Mouse (Mus musculus) granulocyte monocyte progenitor cell, adult 5-6 weeks (primary cell): ENCODE data around the gene Fmo1. TPM values are rescaled to one million over a fixed set of nuclear protein-coding genes. Genes with fewer than 3 reads are reported as not detected.

Experiments
- ATAC-seq: replicated peaks from 2 replicates; pipeline ENCODE4 v1.8.0; 2016; ENCODE audit warnings: mild to moderate bottlenecking, moderate TSS enrichment, inconsistent platforms; ENCODE audit not compliant: poor library complexity, severe bottlenecking
- total RNA-seq, 2 experiments: library from RNA; stranded (forward) in 1 of 2; stranded (reverse) in 1 of 2; fragments of 200-712, 200-1000 nt in 1 of 2; fragments of >200 nt in 1 of 2; fragmentation: Nextera tagmentation in 1 of 2; gene quantifications; 2 replicates each; pipeline ENCODE4 v1.2.3; 2014 to 2017

The Fmo1 gene
- total RNA-seq (2014; fragmentation: Nextera tagmentation) (not detected in 2 replicates), total RNA-seq (2017) (0.10 TPM in 1 of 2 replicates, not detected in the other)

DNA sequence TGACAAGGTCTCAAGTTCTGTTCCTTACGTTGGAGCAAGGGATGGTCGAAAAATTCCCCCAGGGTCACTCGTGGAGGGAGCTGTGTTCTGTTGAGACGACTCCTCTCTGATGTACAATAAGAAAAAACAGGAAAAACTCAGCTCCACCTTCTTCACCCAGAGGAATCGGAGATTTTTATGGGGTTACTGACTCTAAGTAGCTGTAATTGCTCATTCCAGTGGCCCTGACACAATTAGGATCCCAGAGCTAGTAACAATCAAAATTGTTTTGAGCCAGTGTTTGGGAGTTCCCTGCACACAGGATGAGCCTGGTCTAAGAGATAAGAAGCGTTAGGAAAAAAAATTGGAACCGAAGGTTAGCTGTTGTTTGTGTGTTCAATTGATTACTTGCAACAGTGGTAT is at the start of gene Fmo1:
Fmo1 (minus strand) TSS at position 331 of the 402 bp plus-strand sequence.
- no peak for ATAC-seq

DNA sequence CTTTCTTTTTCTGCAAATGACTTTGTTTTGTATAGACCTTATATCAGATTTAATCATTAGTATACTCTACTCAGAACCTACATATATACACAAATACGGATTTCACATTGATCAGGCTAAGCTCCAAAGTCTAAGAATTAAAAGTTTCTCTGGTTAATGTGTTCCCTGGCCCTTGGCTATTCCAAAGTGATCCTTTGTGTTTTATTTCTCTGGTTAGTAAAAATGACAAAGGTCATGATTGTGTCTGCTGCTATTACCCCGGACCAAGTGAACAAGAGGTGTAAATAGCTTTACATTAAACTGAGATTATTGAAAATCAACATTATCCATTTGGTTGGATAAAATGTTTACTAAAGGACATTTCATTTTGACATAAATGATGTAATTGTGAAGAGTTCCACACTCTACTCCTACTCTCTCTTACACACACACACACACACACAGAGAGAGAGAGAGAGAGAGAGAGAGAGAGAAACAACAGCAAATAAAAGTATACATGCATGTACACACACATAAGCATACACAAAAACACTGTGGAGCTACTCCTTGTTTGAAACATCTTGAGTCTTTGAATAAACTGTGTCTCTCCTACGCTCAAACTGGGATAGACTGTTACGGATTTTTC is 48.6 kb upstream of the Fmo1 start:
- no peak for ATAC-seq

GRCm38 (mm10) chr1:162912085-162912484 is 45.7 kb upstream of the Fmo1 start:
- no peak for ATAC-seq

- no peak for ATAC-seq
These were observed 35.5 kb upstream of the Fmo1 start for GRCm38 (mm10) chr1:162901879-162902278.

DNA sequence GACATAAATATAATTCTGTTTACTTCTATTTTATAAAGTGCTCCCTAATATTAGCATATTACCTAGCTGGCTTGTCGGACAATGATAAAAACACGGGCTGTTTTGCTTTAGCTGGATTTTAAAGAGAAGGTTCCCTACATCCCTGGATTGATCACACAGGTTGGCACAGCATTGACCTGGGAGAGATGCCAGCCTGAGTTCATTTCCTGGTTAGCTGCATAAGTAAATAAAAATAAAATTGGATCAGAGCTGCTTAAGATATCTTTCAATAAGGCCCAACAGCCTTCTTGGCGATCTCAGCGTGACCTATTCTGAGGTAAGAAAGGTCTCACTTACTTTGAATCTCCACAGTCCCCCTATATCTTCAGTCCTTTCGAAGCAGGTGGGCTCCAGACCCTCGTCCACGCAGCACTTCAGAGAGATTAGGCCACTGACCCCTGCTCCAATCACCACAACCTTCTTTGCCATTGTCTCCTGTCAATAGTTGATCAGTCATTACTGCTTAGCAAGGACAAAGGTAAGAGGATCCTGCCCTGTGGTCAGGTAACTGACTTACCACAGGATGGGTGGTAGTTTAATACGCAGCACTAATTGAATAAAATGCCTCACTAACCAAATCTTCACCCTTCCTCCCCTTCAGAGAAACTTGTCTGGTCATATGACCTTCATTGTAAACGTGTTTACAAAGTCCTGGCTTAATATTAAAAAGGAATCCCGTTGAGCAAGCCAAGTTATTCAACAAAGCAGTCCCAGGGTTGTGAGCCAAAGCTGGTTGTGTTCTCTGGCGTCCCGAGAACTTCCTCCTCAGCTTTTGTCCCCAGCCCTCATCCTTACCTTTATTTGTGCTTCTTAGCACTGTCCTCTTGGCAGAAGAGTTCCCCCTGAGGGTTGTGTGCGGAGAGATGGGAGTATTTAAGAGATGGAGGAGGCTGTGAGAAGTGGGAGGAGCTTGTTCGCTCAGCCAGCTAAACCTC is 31.7 kb upstream of the Fmo1 start, which contains the start of gene Fmo2:
Fmo2 (minus strand) TSS at position 889 of the 974 bp plus-strand sequence.
- no peak for ATAC-seq

DNA sequence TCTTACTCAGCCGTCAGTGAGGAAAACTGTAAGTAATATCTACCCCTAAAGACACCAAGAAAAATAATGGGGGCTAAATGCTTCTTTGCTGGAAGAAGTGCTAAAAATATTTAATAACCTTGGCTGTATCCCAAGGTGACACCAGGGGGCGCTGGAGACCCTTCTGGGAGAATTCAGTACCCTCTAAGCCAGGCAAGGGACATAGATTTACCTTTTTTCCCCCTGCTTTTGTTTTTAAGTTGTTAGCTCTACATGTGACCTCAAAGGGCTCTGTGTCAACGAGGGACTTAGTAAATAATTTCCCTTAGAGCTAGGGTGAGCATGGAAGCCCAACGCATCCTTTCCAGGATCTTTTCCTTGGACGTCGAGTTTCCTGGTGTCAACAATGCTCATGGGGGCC is 29.5 kb upstream of the Fmo1 start:
- ATAC-seq = peak; percentile 74

DNA sequence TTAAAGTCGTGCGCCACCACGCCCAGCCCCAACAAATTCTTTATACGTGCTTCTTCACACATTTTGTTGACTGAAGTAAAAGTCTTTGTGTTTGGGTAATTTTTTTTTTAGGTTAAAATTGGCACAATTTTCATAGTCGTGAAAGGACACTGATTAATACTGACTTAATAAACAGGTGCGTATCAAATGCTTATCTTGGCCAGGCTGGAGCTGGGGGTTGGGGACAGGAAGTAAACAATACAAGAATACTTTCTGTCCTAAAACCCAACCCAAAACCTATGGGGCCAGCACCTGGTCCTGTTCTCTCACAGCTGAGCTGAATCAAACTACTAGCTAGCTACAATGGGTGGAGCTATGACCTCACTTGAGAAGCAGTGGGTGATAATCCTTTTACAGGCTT is 26.6 kb upstream of the Fmo1 start:
- no peak for ATAC-seq

DNA sequence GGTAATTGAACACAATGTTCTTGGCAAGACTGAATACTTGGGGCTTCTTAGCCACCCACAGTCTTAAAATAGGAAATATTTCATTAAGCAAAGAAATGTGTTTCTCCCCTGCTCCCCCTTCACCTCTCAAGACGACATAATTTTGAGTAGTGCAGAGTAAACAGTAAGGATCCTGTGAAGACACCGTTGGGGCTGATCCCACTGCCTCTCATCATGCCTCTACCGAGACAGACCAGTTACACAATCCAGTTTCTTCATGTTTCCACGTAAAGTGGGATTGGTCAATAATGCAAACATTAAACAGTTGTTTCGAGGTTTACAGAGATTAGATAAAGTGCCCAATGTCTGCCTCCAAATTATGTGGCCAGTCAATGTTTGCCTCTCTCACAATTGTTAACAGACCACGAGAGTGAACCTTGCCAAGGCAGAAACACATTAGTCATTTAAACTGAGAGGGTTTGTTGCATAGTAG is 25.6 kb upstream of the Fmo1 start:
- ATAC-seq = peak; percentile 68

DNA sequence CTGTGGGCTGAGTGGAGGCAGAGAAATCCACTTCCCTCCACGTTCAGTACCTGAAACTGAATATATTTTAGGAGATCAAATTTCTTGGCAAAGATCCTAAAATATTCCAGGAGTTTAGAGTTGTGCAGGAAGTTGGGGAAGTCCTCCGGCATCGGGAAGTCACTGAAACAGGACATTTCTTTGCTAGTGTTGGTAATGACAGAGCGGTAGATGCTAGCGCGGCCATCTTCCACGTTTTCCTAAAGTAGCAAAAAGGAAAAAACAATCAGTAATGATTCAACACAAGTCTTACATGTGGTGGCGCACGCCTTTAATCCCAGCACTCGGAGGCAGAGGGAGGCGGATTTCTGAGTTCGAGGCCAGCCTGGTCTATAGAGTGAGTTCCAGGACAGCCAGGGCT is 22.2 kb upstream of the Fmo1 start:
- ATAC-seq = no peak

DNA sequence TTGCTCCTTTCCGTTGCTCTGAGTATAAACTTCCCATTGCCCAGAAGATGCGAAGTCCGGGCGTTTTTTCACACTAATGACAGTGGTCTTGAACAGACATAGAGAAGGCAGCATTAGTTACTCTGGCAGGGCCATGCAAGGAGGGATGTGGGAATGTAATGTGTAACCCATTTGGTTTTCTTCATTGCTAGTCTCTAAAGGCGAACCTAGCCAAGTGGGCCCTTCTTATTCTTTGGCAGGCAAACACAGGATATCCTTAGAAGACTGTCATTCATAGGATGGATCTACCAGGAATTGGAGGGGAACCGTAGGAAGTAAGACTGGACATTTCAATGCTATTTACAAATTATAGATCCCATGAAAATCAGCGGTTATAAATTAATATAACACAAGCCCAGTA is 21.2 kb upstream of the Fmo1 start:
- ATAC-seq = no peak

DNA sequence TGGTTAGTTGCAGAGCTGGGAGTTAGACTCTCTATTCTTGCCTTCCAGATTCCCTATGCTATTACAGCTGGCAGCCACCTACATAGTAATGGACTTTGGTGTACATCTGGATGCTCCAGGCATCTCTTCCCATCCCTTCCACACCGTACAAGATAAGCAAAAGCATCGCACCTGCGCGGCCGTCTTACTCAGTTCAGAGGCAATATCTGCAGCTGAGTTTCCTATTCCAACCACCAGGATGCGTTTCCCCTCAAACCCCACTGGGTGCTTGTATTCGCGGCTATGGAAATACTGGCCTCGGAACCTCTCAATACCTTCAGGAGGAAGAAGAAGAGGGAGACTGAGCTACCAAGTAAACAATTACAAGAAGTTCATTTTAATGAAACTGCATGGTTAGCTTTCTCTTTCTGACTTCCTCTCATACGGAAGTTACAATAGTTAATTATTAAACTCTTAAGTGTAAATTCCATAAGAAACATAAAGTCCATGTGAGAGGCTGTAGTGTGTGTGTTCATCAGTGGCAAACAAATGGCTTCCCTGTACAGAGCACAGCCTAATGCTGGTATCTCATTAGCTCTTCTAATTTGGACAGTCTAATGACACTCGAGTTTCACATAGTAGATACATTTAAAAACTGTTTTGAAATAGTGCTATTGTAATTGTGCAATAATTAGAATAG is 19.9 kb upstream of the Fmo1 start:
- ATAC-seq = no peak

- no peak for ATAC-seq
These were observed 16.3 kb upstream of the Fmo1 start for GRCm38 (mm10) chr1:162882681-162883080.

GRCm38 (mm10) chr1:162879595-162880369 is 13.4 kb upstream of the Fmo1 start:
- ATAC-seq = peak; percentile 80

DNA sequence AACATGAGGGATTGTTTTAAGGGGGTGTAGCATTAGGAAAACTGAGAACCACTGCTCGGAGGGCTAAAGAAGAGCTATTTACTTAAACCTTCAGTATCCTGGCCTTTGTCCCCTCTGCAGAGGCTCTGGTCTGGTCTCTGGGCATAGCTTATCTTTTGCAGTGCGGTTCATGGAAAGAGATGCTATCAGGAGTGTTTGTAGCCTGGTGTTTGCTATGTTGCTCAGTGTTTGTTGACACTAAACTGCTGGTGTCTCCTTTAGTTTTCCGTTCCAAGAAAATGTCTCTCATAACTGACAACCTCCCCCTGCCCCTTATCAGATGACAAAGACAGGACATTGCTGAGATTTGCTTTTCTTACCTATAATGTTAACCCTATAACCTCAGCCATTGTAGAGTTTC is 8.7 kb upstream of the Fmo1 start:
- ATAC-seq = no peak

DNA sequence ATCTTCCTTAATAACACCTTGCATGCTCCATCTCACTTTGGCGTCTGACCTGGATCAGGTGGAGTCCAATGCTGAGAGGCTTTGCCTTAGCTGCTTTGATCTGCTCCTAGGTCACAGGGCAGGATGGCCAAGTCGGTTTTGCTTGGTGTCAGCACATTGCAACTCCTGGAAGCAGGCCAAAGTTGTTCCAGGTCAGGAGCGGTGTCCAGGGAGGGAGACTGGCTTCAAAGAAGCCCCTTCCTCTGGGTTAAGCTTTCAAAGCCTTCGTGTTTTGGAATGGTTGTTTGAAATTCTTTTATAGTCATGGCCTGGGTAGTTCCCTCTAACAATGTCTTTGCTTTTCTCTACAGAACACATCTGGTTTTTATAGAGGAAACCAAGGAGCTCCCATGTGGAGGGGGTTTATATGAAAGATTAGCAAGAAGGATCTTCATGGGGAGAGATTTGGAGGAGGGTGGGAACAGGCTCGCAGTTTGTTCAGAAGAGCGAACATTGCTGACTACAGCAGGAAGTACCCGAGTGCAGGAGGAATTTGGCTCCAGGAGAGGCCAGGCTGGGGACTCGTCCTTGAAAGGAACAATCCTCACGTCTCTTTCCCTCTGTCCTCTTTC is 5.4 kb upstream of the Fmo1 start:
- ATAC-seq = no peak

GRCm38 (mm10) chr1:162870978-162871377 is 4.6 kb upstream of the Fmo1 start:
- ATAC-seq = no peak

DNA sequence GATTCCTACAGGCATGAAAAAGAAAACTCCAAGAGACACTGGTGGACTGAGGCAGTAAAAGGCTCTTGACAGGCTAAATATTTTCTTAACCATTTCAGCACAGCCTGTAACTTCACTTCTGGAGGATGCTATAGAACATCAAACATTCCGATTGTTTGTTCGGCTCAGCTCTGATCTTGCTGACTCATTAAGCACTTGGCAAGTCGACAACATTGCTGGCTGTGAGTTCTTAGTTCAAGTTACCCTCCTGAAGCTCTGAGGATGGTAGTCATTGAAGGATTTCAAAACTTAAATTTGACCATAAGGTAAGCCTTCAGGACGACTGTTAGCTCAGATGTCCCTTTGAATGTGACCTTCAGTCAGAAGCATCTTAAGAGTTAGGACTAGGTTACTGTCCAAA is 986 bp upstream of the Fmo1 start:
- ATAC-seq = no peak

- ATAC-seq = no peak
These were observed 948 bp downstream of the Fmo1 start for GRCm38 (mm10) chr1:162865493-162865830.

- no peak for ATAC-seq
These were observed 1.5 kb downstream of the Fmo1 start for GRCm38 (mm10) chr1:162864816-162865492.
